Mouse (Mus musculus): Measurements from ENCODE around the gene Csrp2.

DNA sequence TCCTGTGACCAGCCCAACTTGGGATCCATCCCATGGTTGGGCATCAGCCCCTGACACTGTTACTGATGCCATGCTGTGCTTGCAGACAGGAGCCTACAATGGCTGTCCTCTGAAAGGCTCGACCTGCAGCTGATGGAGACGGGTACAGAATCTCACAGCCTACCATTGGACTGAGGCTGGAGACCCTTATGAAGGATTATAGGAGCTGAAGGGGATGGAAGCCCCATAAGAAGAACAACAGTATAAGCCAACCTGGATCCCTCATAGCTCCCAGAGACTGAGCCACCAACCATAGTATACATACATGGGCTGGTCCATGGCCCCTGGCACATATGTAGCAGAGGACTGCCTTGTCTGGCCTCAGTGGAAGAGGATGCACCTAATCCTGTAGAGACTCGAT is 42.6 kb upstream of the Csrp2 start:
- TF ChIP-seq CTCF (IDR thresholded peaks at IDR 0.05; ENCODE audit: extremely low read depth, insufficient read depth, insufficient read length, insufficient replicate concordance): no peak
- no peak for TF ChIP-seq POLR2A (IDR thresholded peaks at IDR 0.05; ENCODE audit: low read depth, low read length)

Data from spleen, adult 2 months (tissue).